Mouse (Mus musculus): ENCODE measurements around the gene Emc6. TPM values are rescaled to one million over a fixed set of nuclear protein-coding genes. Genes with fewer than 3 reads are reported as not detected.

The Emc6 gene
- total and polyA plus RNA-seq, 2 experiments from 2014 or later, result 132 to 178 TPM

- H3K27me3 ChIP-seq (ENCODE audit: control insufficient read depth, insufficient read depth, low read length), result no peaks in the 10 kb centered on the region
- DNase-seq (ENCODE audit: low spot score), result peak; percentile 89
- no peaks in the 10 kb centered on the region for H3K9me3 ChIP-seq (replicated peaks; ENCODE audit: control insufficient read depth, low read length)
- ATAC-seq (ENCODE audit: insufficient read depth, low read depth), result peak; percentile 90
- H3K36me3 ChIP-seq (replicated peaks; ENCODE audit: control insufficient read depth, insufficient read depth, low read length), result peaks cover 26% of the 10 kb centered on the region
- H3K4me1 ChIP-seq (ENCODE audit: control insufficient read depth, insufficient read depth), result peaks cover 22% of the 10 kb centered on the region; the same call in 1 of the 2 replicates
- H3K9ac ChIP-seq (replicated peaks; ENCODE audit: low read depth, low read length), result peak overlapping the region; percentile 77
- H3K27ac ChIP-seq (ENCODE audit: low read depth), result peak overlapping the region; percentile 97
- TF ChIP-seq CTCF (IDR thresholded peaks at IDR 0.05; ENCODE audit: low read depth) (peak; percentile 2; the same call in 1 of the 2 replicates), EP300 (IDR thresholded peaks at IDR 0.05; ENCODE audit: low read depth) (no peak)
- peak overlapping the region; percentile 77 for H3K4me2 ChIP-seq (ENCODE audit: low read depth, low read length)
- WGBS, result under 1% methylated on average over 28 of the region's 28 CpGs
- peak overlapping the region; percentile 77 for H3K4me3 ChIP-seq (ENCODE audit: low read depth, low read length)
Observed at GRCm38 (mm10) chr11:73177509-73177875, 655 bp upstream of the Emc6 start.

- H3K4me3 ChIP-seq (ENCODE audit: low read depth, low read length), result peak overlapping the region; percentile 77
- ATAC-seq (ENCODE audit: insufficient read depth, low read depth), result no peak
- peaks cover 20% of the 10 kb centered on the region for H3K36me3 ChIP-seq (replicated peaks; ENCODE audit: control insufficient read depth, insufficient read depth, low read length)
- H3K9me3 ChIP-seq (replicated peaks; ENCODE audit: control insufficient read depth, low read length), result no peaks in the 10 kb centered on the region
- 2% methylated on average over 15 of the region's 15 CpGs for WGBS
- TF ChIP-seq EP300 (IDR thresholded peaks at IDR 0.05; ENCODE audit: low read depth) (no peak), CTCF (IDR thresholded peaks at IDR 0.05; ENCODE audit: low read depth) (no peak)
- H3K27me3 ChIP-seq (ENCODE audit: control insufficient read depth, insufficient read depth, low read length), result no peaks in the 10 kb centered on the region
- no peak for DNase-seq (ENCODE audit: low spot score)
- H3K27ac ChIP-seq (ENCODE audit: low read depth), result peak overlapping the region; percentile 97
- peak overlapping the region; percentile 83 for H3K9ac ChIP-seq (replicated peaks; ENCODE audit: low read depth, low read length)
- peaks cover 30% of the 10 kb centered on the region; the same call in 1 of the 2 replicates for H3K4me1 ChIP-seq (ENCODE audit: control insufficient read depth, insufficient read depth)
- H3K4me2 ChIP-seq (ENCODE audit: low read depth, low read length), result peak overlapping the region; percentile 86
Observed at GRCm38 (mm10) chr11:73176186-73176585, 651 bp downstream of the Emc6 start.

- Histone ChIP-seq H3K4me3 (ENCODE audit: low read depth, low read length) (peak overlapping the region; percentile 77), H3K4me2 (ENCODE audit: low read depth, low read length) (peak overlapping the region; percentile 86), H3K9me3 (replicated peaks; ENCODE audit: control insufficient read depth, low read length) (no peaks in the 10 kb centered on the region), H3K36me3 (replicated peaks; ENCODE audit: control insufficient read depth, insufficient read depth, low read length) (peaks cover 17% of the 10 kb centered on the region), H3K27me3 (ENCODE audit: control insufficient read depth, insufficient read depth, low read length) (no peaks in the 10 kb centered on the region), H3K9ac (replicated peaks; ENCODE audit: low read depth, low read length) (peak overlapping the region; percentile 83; the same call in 1 of the 2 replicates), H3K27ac (ENCODE audit: low read depth) (no peak overlapping the region), H3K4me1 (ENCODE audit: control insufficient read depth, insufficient read depth) (peaks cover 30% of the 10 kb centered on the region; the same call in 1 of the 2 replicates)
- no peak for DNase-seq (ENCODE audit: low spot score)
- TF ChIP-seq EP300 (IDR thresholded peaks at IDR 0.05; ENCODE audit: low read depth), result no peak
- no peak for TF ChIP-seq CTCF (IDR thresholded peaks at IDR 0.05; ENCODE audit: low read depth)
- ATAC-seq (ENCODE audit: insufficient read depth, low read depth), result no peak
- 45% methylated on average over 8 of the region's 8 CpGs for WGBS
Observed at GRCm38 (mm10) chr11:73175612-73176011, 1.2 kb downstream of the Emc6 start.

GRCm38 (mm10) chr11:73172186-73172585 lies 4.7 kb downstream of the Emc6 start:
- no peaks in the 10 kb centered on the region for H3K27me3 ChIP-seq (ENCODE audit: control insufficient read depth, insufficient read depth, low read length)
- no peaks in the 10 kb centered on the region for H3K9me3 ChIP-seq (replicated peaks; ENCODE audit: control insufficient read depth, low read length)
- H3K27ac ChIP-seq (ENCODE audit: low read depth), result peak overlapping the region; percentile 50; the same call in 1 of the 2 replicates
- WGBS, result 29% methylated on average over 5 of the region's 5 CpGs
- H3K4me2 ChIP-seq (ENCODE audit: low read depth, low read length), result no peak overlapping the region
- no peak for TF ChIP-seq EP300 (IDR thresholded peaks at IDR 0.05; ENCODE audit: low read depth)
- TF ChIP-seq CTCF (IDR thresholded peaks at IDR 0.05; ENCODE audit: low read depth), result no peak
- H3K4me3 ChIP-seq (ENCODE audit: low read depth, low read length), result no peak overlapping the region
- H3K36me3 ChIP-seq (replicated peaks; ENCODE audit: control insufficient read depth, insufficient read depth, low read length), result 0 out of 2 replicates have a peak, but pooled peaks cover 5% of the 10 kb centered on the region
- ATAC-seq (ENCODE audit: insufficient read depth, low read depth) (no peak), DNase-seq (ENCODE audit: low spot score) (peak; percentile 37)
- H3K9ac ChIP-seq (replicated peaks; ENCODE audit: low read depth, low read length), result no peak overlapping the region; the same call in 1 of the 2 replicates
- peaks cover 21% of the 10 kb centered on the region; the same call in 1 of the 2 replicates for H3K4me1 ChIP-seq (ENCODE audit: control insufficient read depth, insufficient read depth)

GRCm38 (mm10) chr11:73169231-73169630 lies 7.6 kb downstream of the Emc6 start:
- ATAC-seq (ENCODE audit: insufficient read depth, low read depth), result no peak
- Histone ChIP-seq H3K27me3 (ENCODE audit: control insufficient read depth, insufficient read depth, low read length) (no peaks in the 10 kb centered on the region), H3K4me1 (ENCODE audit: control insufficient read depth, insufficient read depth) (peaks cover 10% of the 10 kb centered on the region; the same call in 1 of the 2 replicates), H3K4me2 (ENCODE audit: low read depth, low read length) (no peak overlapping the region), H3K4me3 (ENCODE audit: low read depth, low read length) (no peak overlapping the region), H3K9me3 (replicated peaks; ENCODE audit: control insufficient read depth, low read length) (no peaks in the 10 kb centered on the region), H3K36me3 (replicated peaks; ENCODE audit: control insufficient read depth, insufficient read depth, low read length) (0 out of 2 replicates have a peak, but pooled peaks cover 3% of the 10 kb centered on the region), H3K9ac (replicated peaks; ENCODE audit: low read depth, low read length) (no peak overlapping the region), H3K27ac (ENCODE audit: low read depth) (no peak overlapping the region)
- DNase-seq (ENCODE audit: low spot score), result no peak
- WGBS, result 43% methylated on average over 4 of the region's 4 CpGs
- TF ChIP-seq CTCF (IDR thresholded peaks at IDR 0.05; ENCODE audit: low read depth) (peak; percentile 71), EP300 (IDR thresholded peaks at IDR 0.05; ENCODE audit: low read depth) (no peak)

GRCm38 (mm10) chr11:73168576-73168975 lies 8.3 kb downstream of the Emc6 start:
- no peak overlapping the region for H3K27ac ChIP-seq (ENCODE audit: low read depth)
- H3K27me3 ChIP-seq (ENCODE audit: control insufficient read depth, insufficient read depth, low read length), result no peaks in the 10 kb centered on the region
- ATAC-seq (ENCODE audit: insufficient read depth, low read depth), result no peak
- no peak for TF ChIP-seq CTCF (IDR thresholded peaks at IDR 0.05; ENCODE audit: low read depth)
- TF ChIP-seq EP300 (IDR thresholded peaks at IDR 0.05; ENCODE audit: low read depth), result no peak
- H3K36me3 ChIP-seq (replicated peaks; ENCODE audit: control insufficient read depth, insufficient read depth, low read length), result no peaks in the 10 kb centered on the region
- H3K9ac ChIP-seq (replicated peaks; ENCODE audit: low read depth, low read length), result no peak overlapping the region
- no peak for DNase-seq (ENCODE audit: low spot score)
- H3K9me3 ChIP-seq (replicated peaks; ENCODE audit: control insufficient read depth, low read length), result no peaks in the 10 kb centered on the region
- H3K4me2 ChIP-seq (ENCODE audit: low read depth, low read length), result no peak overlapping the region
- peaks cover 10% of the 10 kb centered on the region; the same call in 1 of the 2 replicates for H3K4me1 ChIP-seq (ENCODE audit: control insufficient read depth, insufficient read depth)
- H3K4me3 ChIP-seq (ENCODE audit: low read depth, low read length), result no peak overlapping the region
- WGBS, result 69% methylated on average over 6 of the region's 6 CpGs

All from heart, postnatal 0 days (tissue).